Mouse (Mus musculus) small intestine, adult 2 months (tissue): ENCODE results near the gene Armh1.

Experiments
- CTCF ChIP-seq: fragments of 200-500 bp; IDR thresholded peaks from 2 replicates; pipeline ENCODE4 v1.5.1; 2012; ENCODE audit warnings: low read depth, mild to moderate bottlenecking, control low read depth, inconsistent platforms, low read length, moderate library complexity, mixed read lengths; ENCODE audit not compliant: insufficient replicate concordance, insufficient read length; ENCODE audit errors: extremely low read depth
- POLR2A ChIP-seq: fragments of 200-500 bp; IDR thresholded peaks from 2 replicates; pipeline ENCODE4 v1.6.1; 2012; ENCODE audit warnings: low read depth, mild to moderate bottlenecking, control low read depth, inconsistent platforms, low read length, moderate library complexity

GRCm38 (mm10) chr4:117189856-117190543 is 61.9 kb downstream of the Armh1 start:
- TF ChIP-seq POLR2A (no peak), CTCF (no peak)
